Mouse (Mus musculus): Measurements from ENCODE around the gene Sigirr.

The Sigirr gene

DNA sequence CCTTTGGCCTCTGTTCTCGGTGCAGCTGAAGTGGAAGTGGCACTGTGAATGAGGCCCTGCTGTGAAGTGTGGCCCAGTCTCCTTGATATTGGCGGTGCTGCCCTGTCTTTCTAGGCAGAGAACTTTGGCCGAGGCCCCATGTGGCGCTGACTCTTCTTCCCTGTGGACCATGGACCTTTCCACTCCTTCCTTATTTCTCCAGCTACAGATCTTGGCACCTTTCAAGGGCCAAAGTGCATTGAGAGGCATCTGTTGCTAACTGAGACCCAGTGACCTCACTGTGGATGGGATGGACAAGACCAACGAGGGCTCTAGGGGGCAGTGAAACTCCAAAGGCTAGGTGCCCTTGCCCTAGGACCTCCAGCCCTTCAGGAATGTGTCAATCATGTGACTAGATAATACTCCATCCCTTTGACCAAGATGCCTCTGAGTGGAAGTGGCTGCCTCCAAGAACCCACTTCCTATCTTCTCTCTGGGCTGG lies 20.7 kb upstream of the Sigirr start:
- ChIA-PET POLR2A (interaction anchor here in 2 of 4 experiments (0.5 to 5.2 kb wide), 11 partner anchors 11 to 208 kb away, joined by 3 to 67 read pairs (median 13); partner anchors contain the start of genes Hras (in 1 of the 2), Lrrc56 (in 1 of the 2) and Sigirr (in 1 of the 2)), CTCF (interaction anchor here in 1 of 4 experiments (0.5 kb wide), 1 partner anchor 29 kb away, joined by 3 read pairs; no protein-coding TSS in a partner anchor)

- ChIA-PET POLR2A (interaction anchor here in 2 of 4 experiments (0.5 to 5.2 kb wide), 6 partner anchors 12 to 207 kb away, joined by 3 to 41 read pairs (median 10); partner anchors contain the start of genes Hras (in 1 of the 2), Lrrc56 (in 1 of the 2) and Sigirr (in 1 of the 2)), CTCF (interaction anchor here in 1 of 4 experiments (0.5 kb wide), 1 partner anchor 29 kb away, joined by 3 read pairs; no protein-coding TSS in a partner anchor)
These were observed 20.2 kb upstream of the Sigirr start for GRCm38 (mm10) chr7:141120605-141121004.

- CTCF ChIA-PET: no interaction called here
These were observed 19.1 kb upstream of the Sigirr start for GRCm38 (mm10) chr7:141119487-141119886.

DNA sequence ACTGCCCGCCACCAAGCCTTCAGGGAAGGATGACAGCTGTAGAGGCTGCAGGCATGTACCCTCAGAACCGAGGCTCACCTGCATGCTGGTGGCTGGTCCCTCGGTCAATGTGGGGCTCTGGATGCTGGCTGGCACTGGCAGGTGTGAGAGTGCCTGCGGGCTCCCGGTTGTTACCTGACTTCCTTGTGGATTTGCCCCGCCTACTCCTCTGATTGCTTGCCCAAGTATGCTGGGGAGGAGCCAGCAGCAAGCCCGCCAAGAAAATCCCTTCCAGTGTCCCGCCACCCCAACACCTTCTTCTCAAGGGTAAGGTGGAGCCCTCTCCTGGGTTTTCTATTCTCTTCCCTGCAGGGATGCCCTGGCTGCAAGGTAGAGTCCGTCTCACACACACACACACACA lies 17.3 kb upstream of the Sigirr start, which contains the start of gene Ano9:
Gene Ano9, minus strand, starts transcription at position 171 of the 400 bp plus-strand sequence.
- CTCF ChIA-PET: interaction anchor here in 2 of 4 experiments (0.7 to 1.1 kb wide), 2 partner anchors 14 to 25 kb away, joined by 3 to 5 read pairs; no protein-coding TSS in a partner anchor
- POLR2A ChIA-PET: interaction anchor here in 3 of 4 experiments (0.5 to 1.8 kb wide), 7 partner anchors 25 to 345 kb away, joined by 3 to 6 read pairs (median 4); partner anchors contain the start of gene Rassf7 (in 1 of the 3)

More at GRCm38 (mm10) chr7:141119487-141119886, 19.1 kb upstream of the Sigirr start:
- POLR2A ChIA-PET: interaction anchor here in 3 of 4 experiments (0.9 to 2.8 kb wide), 10 partner anchors 17 to 273 kb away, joined by 3 to 8 read pairs (median 4); partner anchors contain the start of genes Sigirr (in 2 of the 3), Taldo1 (in 2 of the 3), Hras (in 1 of the 3) and Rassf7 (in 1 of the 3)

- ChIA-PET POLR2A (interaction anchor here in 2 of 4 experiments (0.6 to 1.6 kb wide), 6 partner anchors 9 to 333 kb away, joined by 3 to 5 read pairs (median 4); partner anchors contain the start of gene Sigirr (in 1 of the 2)), CTCF (interaction anchor here in 2 of 4 experiments (1.2 kb wide), 2 partner anchors 16 to 60 kb away, joined by 3 to 4 read pairs; no protein-coding TSS in a partner anchor)
These were observed 15.5 kb upstream of the Sigirr start for GRCm38 (mm10) chr7:141115874-141116273.

- POLR2A ChIA-PET: interaction anchor here in 2 of 4 experiments (1.1 to 1.5 kb wide), 3 partner anchors 15 to 20 kb away, joined by 3 to 7 read pairs (median 3); no protein-coding TSS in a partner anchor
- CTCF ChIA-PET: no interaction called here
These were observed 2.8 kb upstream of the Sigirr start for GRCm38 (mm10) chr7:141103161-141103560.

DNA sequence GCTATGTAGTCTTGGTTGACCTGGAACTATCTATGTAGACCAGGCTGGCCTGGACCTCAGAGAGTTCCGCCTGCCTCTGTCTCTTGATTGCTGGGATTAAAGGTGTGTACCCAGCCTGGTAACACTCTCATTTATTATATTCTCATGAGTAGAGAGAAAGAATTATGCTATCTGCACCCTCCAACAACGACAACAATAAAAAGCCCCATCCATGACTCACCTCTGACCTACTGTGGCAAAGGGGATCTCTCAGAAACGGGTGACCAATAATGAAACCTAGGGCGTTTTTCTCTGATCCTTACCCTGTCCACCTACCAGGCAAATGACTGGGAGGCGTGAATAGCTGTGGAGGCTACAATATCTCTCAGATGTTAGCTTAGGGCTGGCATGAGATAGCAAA lies 3.2 kb downstream of the Sigirr start:
- ChIA-PET POLR2A (interaction anchor here in 3 of 4 experiments (0.5 to 3.3 kb wide), 12 partner anchors 10 to 76 kb away, joined by 3 to 17 read pairs (median 4); partner anchors contain the start of genes Ptdss2 (in 2 of the 3) and Rnh1 (in 2 of the 3)), CTCF (interaction anchor here in 1 of 4 experiments (1.2 kb wide), 1 partner anchor 26 kb away, joined by 4 read pairs; no protein-coding TSS in a partner anchor)

DNA sequence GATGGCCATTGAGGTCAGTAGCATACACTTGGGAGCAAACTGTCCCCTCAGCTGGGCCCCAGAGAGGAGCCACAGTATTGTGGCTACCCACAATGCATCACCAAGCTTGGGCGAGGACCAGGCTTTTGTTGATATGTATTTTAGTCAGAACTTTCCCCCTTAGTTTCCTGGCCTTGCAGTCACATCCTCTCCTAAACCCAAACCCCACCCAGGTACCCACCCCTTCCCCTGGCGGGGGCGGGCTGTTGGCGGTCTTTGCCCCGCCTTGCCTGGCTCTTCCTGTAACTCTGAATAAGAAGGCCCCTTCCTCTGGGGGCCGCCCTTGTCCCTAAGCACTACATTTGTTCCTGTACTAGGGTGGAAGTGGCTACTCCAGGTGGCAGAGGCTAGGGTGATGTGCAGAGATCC lies 3.7 kb downstream of the Sigirr start:
- CTCF ChIA-PET: interaction anchor here in 2 of 4 experiments (1.2 to 1.5 kb wide), 3 partner anchors 26 to 88 kb away, joined by 3 to 4 read pairs (median 3); no protein-coding TSS in a partner anchor
- POLR2A ChIA-PET: interaction anchor here in 3 of 4 experiments (0.5 to 2.0 kb wide), 14 partner anchors 9 to 235 kb away, joined by 3 to 10 read pairs (median 3); partner anchors contain the start of genes Ptdss2 (in 2 of the 3) and Rnh1 (in 1 of the 3)

DNA sequence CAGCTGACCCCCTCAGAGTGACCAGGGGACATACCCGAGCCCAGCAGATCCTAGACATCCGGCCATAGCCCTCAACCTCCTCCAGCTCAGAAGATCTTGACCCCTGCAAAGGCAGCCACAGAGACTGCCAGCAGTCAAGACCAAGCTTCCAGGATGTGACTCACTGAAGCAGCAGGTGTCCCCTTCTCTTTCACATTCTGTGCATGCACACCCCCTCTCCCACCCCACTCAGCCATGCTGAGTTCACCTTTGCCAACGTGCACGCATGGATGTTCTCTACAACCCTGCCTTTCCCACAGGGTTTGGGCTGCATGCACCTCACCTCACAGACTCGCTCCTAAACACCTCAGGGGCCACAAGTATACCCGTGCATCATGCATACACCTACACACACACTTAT lies 4.4 kb downstream of the Sigirr start:
- POLR2A ChIA-PET: interaction anchor here in 3 of 4 experiments (0.6 to 2.0 kb wide), 12 partner anchors 8 to 235 kb away, joined by 3 to 10 read pairs (median 3); partner anchors contain the start of gene Ptdss2 (in 2 of the 3)
- CTCF ChIA-PET: interaction anchor here in 3 of 4 experiments (0.6 to 1.5 kb wide), 4 partner anchors 80 to 207 kb away, joined by 3 to 4 read pairs (median 4); no protein-coding TSS in a partner anchor

DNA sequence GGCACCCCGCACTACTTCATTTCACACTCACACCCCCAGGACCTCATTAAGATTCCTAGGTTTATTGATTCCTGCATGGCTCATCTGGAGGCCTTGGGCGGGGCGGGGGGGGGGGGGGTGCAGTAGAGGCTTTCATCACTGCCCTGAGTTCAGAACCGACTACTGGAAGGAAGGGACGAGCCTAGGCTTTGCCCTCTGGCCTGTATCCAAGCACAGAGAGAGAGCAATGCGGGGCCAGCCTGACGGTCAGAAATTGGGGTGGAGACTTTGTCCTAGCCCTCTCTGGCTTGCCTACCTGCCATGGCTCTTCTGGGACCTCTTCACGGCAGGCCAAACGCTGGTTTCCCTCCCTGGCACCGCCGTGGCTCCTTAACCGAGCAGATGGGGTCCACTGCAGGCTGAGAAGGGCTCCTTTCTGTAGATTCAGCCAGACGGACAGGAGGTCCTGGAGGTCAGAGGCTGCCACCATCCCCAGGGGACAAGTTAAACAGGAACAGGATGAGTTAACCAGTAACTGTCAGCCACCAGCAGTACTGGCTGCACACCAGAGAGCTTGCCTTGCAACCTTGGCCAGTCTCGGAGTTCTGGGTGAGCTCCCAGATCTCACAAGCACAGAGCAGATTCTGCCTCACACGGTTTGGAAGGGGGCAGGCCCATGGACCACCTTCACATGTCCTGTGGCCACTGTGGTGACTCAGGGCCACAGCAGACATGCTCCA lies 5.7 kb downstream of the Sigirr start:
- ChIA-PET POLR2A (interaction anchor here in 3 of 4 experiments (0.5 to 2.0 kb wide), 5 partner anchors 13 to 141 kb away, joined by 3 to 10 read pairs (median 3); partner anchors contain the start of gene Ptdss2 (in 1 of the 3)), CTCF (interaction anchor here in 2 of 4 experiments (0.9 to 1.5 kb wide), 2 partner anchors 82 kb away, joined by 3 read pairs; no protein-coding TSS in a partner anchor)

GRCm38 (mm10) chr7:141093950-141094349 lies 6.4 kb downstream of the Sigirr start:
- POLR2A ChIA-PET: interaction anchor here in 3 of 4 experiments (0.5 to 1.8 kb wide), 3 partner anchors 38 to 190 kb away, joined by 3 read pairs; no protein-coding TSS in a partner anchor
- CTCF ChIA-PET: interaction anchor here in 2 of 4 experiments (0.5 to 0.9 kb wide), 2 partner anchors 82 to 152 kb away, joined by 3 to 15 read pairs; no protein-coding TSS in a partner anchor

DNA sequence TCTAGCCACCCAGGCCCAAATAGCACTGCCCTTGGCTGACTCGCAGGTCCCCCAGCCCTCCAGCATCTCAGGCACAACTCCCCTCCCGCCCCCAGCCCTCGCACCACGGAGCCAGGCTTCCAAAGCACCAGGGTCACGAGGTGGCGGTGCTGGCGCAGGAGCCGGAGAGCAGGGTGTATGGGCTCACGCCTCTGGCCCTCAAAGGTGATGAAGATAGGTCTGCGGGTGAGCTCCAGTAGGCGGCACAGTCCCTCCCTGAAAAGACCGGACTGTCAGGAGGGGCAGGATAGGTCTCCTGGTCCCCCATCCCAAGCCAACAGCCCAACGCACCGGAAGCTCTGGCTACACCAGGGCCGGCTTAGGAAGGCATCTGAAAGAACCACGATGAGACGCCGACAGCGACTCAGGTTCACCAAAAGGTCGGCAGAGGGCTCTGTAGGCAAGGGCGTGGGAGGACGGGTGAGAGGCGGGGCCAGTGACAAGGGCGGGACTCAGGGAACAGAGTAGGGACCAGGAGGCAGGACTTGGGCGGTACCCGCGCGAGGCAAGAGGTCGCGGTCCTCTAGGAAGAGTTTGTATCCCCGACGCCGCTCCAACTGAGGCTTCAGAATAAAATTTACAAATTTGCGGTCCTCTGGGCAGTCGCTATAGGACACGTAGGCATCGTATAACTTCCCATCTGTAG lies 8.2 kb downstream of the Sigirr start:
- ChIA-PET POLR2A (interaction anchor here in 3 of 4 experiments (0.6 to 3.3 kb wide), 27 partner anchors 8 to 188 kb away, joined by 3 to 13 read pairs (median 4); partner anchors contain the start of genes Ptdss2 (in 2 of the 3), Hras (in 1 of the 3), Lrrc56 (in 1 of the 3) and Phrf1 (in 1 of the 3)), CTCF (interaction anchor here (0.6 to 1.7 kb wide), 9 partner anchors 10 to 303 kb away, joined by 3 to 5 read pairs (median 3); no protein-coding TSS in a partner anchor)

- ChIA-PET POLR2A (interaction anchor here in 3 of 4 experiments (0.6 to 5.3 kb wide), 15 partner anchors 9 to 165 kb away, joined by 3 to 48 read pairs (median 4); partner anchors contain the start of genes Ptdss2 (in 2 of the 3), Rassf7 (in 2 of the 3) and Sigirr (in 1 of the 3)), CTCF (interaction anchor here in 3 of 4 experiments (0.5 to 1.3 kb wide), 5 partner anchors 18 to 148 kb away, joined by 3 to 4 read pairs (median 3); partner anchors contain the start of gene Gm17387 (in 1 of the 3))
These were observed 10.1 kb downstream of the Sigirr start for GRCm38 (mm10) chr7:141090228-141090627.

DNA sequence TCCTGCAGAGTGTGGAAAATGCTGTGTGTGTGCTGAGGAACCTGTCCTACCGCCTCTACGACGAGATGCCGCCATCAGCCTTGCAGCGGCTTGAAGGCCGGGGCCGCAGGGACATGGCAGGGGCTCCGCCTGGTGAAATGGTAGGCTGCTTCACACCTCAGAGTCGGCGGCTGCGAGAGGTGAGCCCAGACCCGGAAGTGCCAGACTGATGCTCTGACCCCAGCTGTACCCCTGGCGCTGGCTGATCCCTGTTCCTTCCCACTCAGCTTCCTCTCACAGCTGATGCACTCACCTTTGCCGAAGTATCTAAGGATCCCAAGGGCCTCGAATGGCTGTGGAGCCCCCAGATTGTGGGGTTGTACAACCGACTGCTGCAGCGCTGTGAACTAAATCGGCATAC lies 11.9 kb downstream of the Sigirr start:
- ChIA-PET POLR2A (interaction anchor here in 3 of 4 experiments (0.9 to 5.3 kb wide), 18 partner anchors 8 to 166 kb away, joined by 3 to 48 read pairs (median 4); partner anchors contain the start of genes Sigirr (in 2 of the 3), Ptdss2 (in 1 of the 3), Rassf7 (in 1 of the 3) and Rnh1 (in 1 of the 3)), CTCF (interaction anchor here in 3 of 4 experiments (0.5 to 1.6 kb wide), 10 partner anchors 9 to 147 kb away, joined by 3 to 6 read pairs (median 4); partner anchors contain the start of gene Pgghg (in 1 of the 3))

- ChIA-PET POLR2A (interaction anchor here in 3 of 4 experiments (0.7 to 5.3 kb wide), 21 partner anchors 8 to 165 kb away, joined by 3 to 48 read pairs (median 3); partner anchors contain the start of genes Ptdss2 (in 2 of the 3), Sigirr (in 2 of the 3), Rassf7 (in 1 of the 3) and Rnh1 (in 1 of the 3)), CTCF (interaction anchor here in 3 of 4 experiments (0.7 to 1.6 kb wide), 11 partner anchors 8 to 146 kb away, joined by 3 to 6 read pairs (median 3); partner anchors contain the start of gene Pgghg (in 1 of the 3))
These were observed 12.5 kb downstream of the Sigirr start for GRCm38 (mm10) chr7:141087894-141088293.
